9 mouse cellular contexts compared by ENCODE assay signal in genomic region chr7:64164997-64165396, GRCm38 (mm10). TPM values are rescaled to one million over a fixed set of nuclear protein-coding genes. Genes with fewer than 3 reads are reported as not detected.
DNase-seq lines count a peak whose midpoint lies in the region; ATAC-seq and TF ChIP-seq lines count a peak whose summit lies in the region.
"Had no signal": no experiment of that assay in that cellular context is flagged by ENCODE, and none has a peak within 500 bp of the region (broad histone marks: within the 10 kb centered on the region; RNA-seq: fewer than 3 reads in every experiment).

No protein-coding gene starts in this region.

- H3K4me3 ChIP-seq in kidney, adult 2 months (ENCODE audit: insufficient read depth, low read depth, low read length), result no peak overlapping the region
- H3K4me3 ChIP-seq: heart, embryonic 15.5 days had no signal

- no peaks in the 10 kb centered on the region for H3K27me3 ChIP-seq in kidney, adult 2 months (replicated peaks; ENCODE audit: control insufficient read depth, insufficient read depth, low read length)
- H3K27me3 ChIP-seq: heart, embryonic 15.5 days had no signal

- H3K4me1 ChIP-seq in kidney, adult 2 months (ENCODE audit: control insufficient read depth, insufficient read depth, low read length), result peaks cover 2% of the 10 kb centered on the region; the same call in 1 of the 2 replicates
- H3K4me1 ChIP-seq: heart, embryonic 15.5 days had no signal

- TF ChIP-seq POLR2A in kidney, adult 2 months (IDR thresholded peaks at IDR 0.05; ENCODE audit: low read depth, low read length), result no peak

- TF ChIP-seq CTCF in kidney, adult 2 months (conservative IDR thresholded peaks at IDR 0.05; ENCODE audit: insufficient read depth, insufficient read length, low read depth, low read length), result peak; percentile 86

- H3K36me3 ChIP-seq in kidney, adult 2 months (ENCODE audit: control insufficient read depth, insufficient read depth, low read length), result no peaks in the 10 kb centered on the region
- H3K36me3 ChIP-seq: heart, embryonic 15.5 days had no signal

- H3K27ac ChIP-seq in kidney, adult 2 months (ENCODE audit: insufficient read depth, low read depth, low read length), result no peak overlapping the region
- H3K27ac ChIP-seq: heart, embryonic 15.5 days had no signal

- WGBS in kidney, adult 2 months, result 55% methylated on average over 3 of the region's 3 CpGs

- no peak for DNase-seq in frontal cortex, postnatal 14 days (ENCODE audit: low spot score in 2 of 2)
- peak; percentile 29 to 48 for DNase-seq in urinary bladder, postnatal 36 days (ENCODE audit: low spot score in 2 of 2)
- no peak for DNase-seq in urinary bladder, postnatal 10 days (ENCODE audit: low spot score)
- DNase-seq in fibroblast of lung, adult 2 months (ENCODE audit: low read depth), result peak; percentile 73
- DNase-seq in kidney, adult 2 months, result peak; percentile 67
- DNase-seq in B cell, adult 2 months, result no peak

- ATAC-seq in frontal cortex, adult (ENCODE audit: low TSS enrichment), result peak; percentile 54; the same call in 1 of the 2 replicates
- peak; percentile 45; the same call in 1 of the 2 replicates for ATAC-seq in megakaryocyte, adult 5-6 weeks (ENCODE audit: poor library complexity, severe bottlenecking)

RNA-seq across cellular contexts. Expression of gene Trpm1, which starts 11.4 kb away (rescaled TPM):
- 0.31 and 0.60 TPM in 2 replicates for polyA plus RNA-seq in kidney, adult 2 months (2012; rRNA removed)
- not detected in 2 replicates for total RNA-seq in megakaryocyte, adult 5-6 weeks (2015)
- total RNA-seq in megakaryocyte, adult 5-6 weeks (2017), result not detected in 2 replicates

Comparison
In these comparisons a context has a peak if more than half of its experiments do, and no peak if none do; other contexts are left out.
1. DNase-seq: peak in urinary bladder, postnatal 36 days (2 of 2), fibroblast of lung, adult 2 months (single experiment) and kidney, adult 2 months (single experiment); none in frontal cortex, postnatal 14 days (0 of 2), urinary bladder, postnatal 10 days (single experiment) and B cell, adult 2 months (0 of 2).